Mouse (Mus musculus): ENCODE results near the gene Sec24a. TPM values are rescaled to one million over a fixed set of nuclear protein-coding genes. Genes with fewer than 3 reads are reported as not detected.
A peak's percentile ranks its signal among the peaks of the same experiment; 100 is the strongest.
"Not testable (repeated sequence)": the region's sequence is repeated elsewhere in the genome, so short reads cannot be mapped to it uniquely, and the experiment has no call there.

Gene Sec24a
- total RNA-seq, 2 experiments from 2014 or later = 16.4 to 16.7 TPM

DNA sequence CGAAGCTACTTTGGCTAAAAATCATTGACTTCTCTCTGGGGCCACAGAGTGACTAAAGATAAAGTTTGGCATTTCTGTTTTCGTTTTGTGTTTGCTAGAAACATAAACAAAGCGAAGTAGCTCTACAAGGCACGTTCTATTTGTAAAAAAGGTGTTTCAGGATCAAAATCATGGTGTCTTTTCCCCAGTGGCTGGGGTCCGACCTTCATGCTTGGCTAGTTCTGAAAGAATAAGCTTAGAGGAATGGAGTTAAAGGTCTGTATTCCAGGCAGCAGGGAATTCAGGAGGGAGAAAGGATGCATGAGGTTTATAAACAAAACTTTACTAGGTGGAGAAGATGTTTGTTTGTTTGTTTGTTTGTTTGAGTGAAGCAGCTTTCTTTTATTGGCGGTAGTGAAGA is 74.1 kb downstream of the Sec24a start:
- no peak for DNase-seq
- intact Hi-C loops (cut with DNase I) = no loop called here

DNA sequence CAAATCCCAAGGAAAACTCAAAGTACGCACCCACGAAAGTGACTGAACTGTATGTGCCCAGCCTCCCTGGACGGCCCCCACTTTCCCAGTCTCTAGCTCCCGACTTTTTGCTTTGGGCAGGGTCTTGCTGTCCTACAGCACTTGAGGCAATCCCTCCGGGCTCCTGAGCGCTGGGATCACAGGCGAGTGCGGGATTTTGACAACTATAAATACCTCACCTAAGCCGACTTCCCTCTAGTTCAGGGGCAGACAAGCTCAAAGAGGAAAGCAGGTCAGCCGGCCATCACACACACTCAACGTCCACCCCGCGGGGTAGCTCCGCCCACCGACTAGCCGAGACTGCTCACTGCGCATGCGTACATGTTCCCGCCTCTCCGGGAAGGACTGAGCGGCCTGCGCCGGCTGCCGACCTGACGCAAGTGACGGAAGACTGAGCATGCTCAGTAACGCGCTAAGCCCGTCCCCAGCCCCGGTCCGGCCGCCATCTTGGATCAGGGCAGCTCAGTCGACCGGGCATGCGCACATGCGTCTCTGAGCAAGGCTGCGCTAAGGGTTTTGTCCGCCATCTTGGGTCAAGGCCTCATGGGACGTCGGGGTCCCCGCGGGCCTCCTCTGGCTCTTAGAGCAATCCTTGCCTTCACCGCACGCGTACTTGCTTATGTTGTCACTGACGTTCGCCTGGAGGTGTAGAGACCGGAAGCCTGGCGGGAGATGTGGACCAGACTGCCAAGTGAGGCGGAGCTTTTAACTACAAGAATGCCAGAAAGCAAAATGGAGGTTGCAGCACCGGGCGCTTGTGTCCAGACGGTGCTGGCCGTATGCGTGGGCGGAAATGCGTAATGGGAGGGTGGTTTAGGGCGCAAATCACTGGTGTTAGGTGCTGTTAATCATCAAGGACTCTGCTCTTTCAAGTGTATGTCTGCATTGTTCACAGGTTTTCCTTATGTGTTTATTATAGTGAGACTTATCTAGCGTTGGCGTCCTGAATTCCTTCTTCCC is 74.8 kb downstream of the Sec24a start, which contains the start of gene 0610009B22Rik:
Gene 0610009B22Rik, minus strand, starts transcription at position 545 of the 999 bp plus-strand sequence.
- intact Hi-C loops (cut with DNase I) = no loop called here

DNA sequence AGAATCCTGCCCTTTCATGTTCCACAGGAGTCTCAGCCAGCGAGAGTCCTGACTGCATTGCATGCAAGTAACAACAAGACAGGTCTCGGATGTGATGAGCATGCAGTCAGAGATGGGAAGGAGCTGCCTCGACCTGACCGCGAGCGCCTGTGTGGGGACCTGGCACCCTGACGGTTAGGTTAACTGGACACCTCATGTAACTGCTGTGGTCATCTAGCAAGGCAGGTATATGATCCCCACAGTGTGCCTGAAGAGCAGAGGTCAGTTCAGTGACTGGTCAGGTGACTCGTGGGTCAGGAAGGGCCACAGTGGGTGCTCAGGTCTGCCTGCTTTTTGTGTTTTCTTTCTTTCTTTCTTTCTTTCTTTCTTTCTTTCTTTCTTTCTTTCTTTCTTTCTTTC is 81.5 kb downstream of the Sec24a start:
- intact Hi-C loops (cut with DNase I) = loop anchor here (1.0 to 5.0 kb wide), 3 partner anchors 45 to 140 kb away; partner anchors contain the start of gene Rmnd5b
- DNase-seq = no peak

More for the DNA sequence above, 74.8 kb downstream of the Sec24a start, which contains the start of gene 0610009B22Rik:
- DNase-seq = peak; percentile 98 to 99

DNA sequence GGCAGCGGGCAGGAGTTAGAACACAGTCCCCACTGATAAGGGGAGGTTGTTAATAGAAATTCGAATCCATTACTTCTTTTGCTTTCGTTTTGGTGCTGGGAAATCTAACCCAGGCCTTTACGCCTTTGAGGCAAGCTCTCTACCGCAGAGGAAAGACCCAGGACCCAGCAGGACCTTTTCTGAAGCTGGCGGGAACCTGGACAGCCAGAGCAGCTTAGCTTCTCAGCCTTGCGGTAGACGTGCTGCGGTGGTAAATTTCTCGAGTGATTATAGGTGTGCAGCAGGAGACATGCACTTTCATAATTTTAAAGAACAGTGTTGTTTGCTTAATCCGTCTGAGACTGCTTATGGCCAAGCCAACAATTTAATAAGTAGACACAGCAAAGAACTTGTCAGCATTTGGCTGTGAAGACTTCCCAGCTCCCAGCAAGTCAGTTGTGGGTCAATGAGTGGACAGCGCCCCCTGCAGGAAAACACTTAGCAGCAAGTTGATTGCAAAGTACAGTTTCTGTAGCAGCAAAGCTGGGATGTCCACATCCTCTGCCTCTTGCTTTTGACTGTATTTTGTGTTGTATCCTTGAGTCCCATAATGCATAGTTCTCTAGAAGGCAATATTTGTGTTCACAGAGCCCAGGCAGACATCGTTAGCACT is 82.0 kb downstream of the Sec24a start:
- intact Hi-C loops (cut with DNase I) = loop anchor here (1.0 to 5.0 kb wide), 3 partner anchors 44 to 139 kb away; partner anchors contain the start of gene Rmnd5b
- DNase-seq = peak; percentile 87 to 92

DNA sequence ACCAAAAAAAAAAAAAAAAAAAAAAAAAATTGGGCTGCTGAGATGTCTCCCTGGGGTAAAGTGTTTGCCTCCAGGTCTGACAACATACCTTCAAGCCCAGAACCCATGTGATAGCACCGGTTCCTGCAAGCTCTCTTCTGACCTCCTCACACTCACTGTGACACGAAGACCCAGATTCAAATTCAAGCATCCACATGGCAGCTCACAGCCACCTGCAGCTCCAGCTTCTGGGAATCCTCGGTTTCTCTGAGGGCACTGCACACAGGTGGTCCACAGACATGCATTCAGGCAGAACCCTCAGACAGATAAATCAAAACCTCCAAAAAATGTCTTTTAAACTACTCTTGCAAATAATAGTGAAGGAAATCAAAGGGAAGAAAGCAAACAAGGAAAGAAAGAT is 84.0 kb downstream of the Sec24a start:
- intact Hi-C loops (cut with DNase I) = no loop called here
- DNase-seq = no peak

DNA sequence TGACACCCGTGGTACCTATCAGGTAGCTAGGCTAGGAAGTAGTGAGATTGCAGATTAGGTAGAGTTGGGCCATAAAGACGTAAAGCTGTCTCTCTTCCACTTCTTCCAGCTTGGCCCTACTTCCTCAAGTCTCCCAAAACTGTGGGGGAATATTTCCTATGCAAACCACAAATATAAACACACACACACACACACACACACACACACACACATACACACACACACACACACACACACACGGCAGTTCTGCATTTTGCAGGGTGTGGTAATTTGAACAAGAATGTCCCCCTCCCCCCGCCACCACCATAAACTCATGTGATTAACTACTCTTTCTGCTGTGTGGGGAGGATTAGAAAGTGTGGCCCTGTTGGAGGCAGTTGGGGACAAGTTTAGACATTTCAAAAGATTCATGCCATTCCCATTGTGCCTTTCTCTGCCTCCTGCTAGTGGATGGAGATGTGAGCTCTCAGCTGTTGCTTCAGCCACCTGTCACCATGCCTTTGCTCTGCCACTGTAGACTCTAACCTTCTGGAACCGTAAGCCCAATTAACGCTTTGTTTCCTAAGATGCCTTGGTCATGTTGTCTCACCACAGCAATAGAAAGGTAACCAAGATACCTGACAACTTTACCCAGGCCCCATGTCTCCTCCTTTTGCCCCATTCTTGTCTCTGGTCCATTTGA is 85.6 kb downstream of the Sec24a start:
- DNase-seq = no peak
- intact Hi-C loops (cut with DNase I) = no loop called here

DNA sequence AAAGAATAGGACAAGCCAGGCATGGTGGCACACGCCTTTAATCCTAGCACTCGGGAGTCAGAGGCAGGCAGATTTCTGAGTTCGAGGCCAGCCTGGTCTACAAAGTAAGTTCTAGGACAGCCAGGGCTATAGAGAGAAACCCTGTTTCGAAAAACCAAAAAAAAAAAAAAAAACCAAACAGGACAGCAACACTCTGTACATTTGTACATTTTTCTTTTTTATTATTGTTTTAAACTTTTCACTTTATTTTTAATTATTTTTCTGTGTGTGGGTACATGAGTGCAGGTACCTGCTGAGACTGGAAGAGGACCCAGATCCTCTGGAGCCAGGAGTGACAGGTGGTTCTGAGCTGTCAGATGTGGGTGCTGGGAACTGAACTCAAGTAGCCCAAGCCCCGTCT is 88.0 kb downstream of the Sec24a start:
- intact Hi-C loops (cut with DNase I) = no loop called here
- DNase-seq = no peak

DNA sequence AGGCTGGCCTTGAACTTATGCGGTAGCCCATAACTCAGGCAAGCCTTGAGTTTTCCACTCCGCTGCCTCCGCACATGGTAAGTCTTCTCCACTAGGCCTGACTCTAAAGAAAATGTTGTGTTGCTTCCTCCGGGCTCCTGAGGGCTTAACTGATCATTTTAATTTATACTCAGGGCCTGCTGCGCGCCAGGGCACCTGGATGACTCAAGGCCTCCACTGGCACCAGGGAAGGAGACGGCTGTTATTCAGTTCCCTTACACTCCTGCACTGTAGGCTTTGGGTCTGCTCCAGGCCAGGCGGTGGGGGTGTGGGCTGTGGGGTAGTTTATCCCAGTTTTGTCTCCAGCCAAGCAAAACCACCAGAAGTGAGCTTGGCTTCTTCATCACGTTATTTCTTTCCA is 90.1 kb downstream of the Sec24a start:
- DNase-seq = no peak
- intact Hi-C loops (cut with DNase I) = no loop called here

DNA sequence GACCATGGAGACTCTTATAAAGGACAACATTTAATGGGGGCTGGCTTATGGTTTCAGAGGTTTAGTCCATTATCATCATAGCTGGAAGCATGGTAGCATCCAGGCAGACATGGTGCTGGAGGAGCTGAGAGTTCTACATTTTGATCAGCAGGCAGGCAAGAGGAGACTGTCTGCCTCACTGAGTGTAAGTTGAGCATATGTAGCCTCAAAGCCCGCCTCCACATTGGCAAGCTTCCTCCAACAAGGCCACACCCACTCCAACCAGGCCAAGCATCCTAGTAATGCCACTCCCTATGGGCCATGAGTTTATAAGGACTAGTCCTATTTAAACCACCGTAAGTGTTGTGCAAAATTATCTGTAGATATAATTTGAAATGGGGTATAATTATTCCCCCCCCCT is 92.1 kb downstream of the Sec24a start:
- DNase-seq = no peak
- intact Hi-C loops (cut with DNase I) = loop anchor here (2.0 kb wide), 1 partner anchor 15 kb away; no protein-coding TSS in a partner anchor

DNA sequence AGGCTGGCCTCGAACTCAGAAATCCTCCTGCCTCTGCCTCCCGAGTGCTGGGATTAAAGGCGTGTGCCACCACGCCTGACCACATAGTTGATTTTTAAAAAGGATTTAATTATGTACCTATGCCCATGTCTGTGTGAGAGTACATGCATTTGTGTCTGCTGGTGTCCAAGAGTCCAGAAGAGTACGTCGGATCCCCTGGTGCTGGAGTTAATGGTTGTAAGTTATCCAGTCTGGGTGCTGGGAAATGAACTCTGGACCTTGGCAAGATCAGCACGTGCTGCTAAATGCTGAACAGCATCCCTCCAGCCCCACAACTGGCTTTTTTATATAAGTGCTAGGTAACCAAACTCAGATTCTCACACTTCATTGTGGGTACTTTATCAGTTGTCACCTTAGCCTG is 92.6 kb downstream of the Sec24a start:
- intact Hi-C loops (cut with DNase I) = loop anchor here (2.0 kb wide), 1 partner anchor 14 kb away; no protein-coding TSS in a partner anchor

DNA sequence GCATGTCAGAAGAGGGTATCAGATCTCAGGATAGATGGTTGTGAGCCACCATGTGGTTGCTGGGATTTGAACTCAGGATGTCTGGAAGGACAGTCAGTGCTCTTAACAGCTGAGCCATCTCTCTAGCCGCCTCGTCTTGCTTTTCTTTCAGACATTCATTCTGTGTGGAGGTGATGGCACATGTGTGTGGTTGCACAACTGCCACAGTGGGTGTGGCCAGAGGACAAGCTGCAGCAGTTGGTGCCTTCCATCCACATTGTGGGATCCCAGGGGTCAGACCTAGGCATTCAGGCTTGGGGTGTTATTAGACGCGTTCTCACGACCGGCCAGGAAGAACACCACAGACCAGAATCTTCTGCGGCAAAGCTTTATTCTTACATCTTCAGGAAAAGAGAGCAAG is 98.7 kb downstream of the Sec24a start:
- intact Hi-C loops (cut with DNase I); DNase-seq: not testable (repeated sequence)

More for the DNA sequence above, 92.6 kb downstream of the Sec24a start:
- no peak for DNase-seq

DNA sequence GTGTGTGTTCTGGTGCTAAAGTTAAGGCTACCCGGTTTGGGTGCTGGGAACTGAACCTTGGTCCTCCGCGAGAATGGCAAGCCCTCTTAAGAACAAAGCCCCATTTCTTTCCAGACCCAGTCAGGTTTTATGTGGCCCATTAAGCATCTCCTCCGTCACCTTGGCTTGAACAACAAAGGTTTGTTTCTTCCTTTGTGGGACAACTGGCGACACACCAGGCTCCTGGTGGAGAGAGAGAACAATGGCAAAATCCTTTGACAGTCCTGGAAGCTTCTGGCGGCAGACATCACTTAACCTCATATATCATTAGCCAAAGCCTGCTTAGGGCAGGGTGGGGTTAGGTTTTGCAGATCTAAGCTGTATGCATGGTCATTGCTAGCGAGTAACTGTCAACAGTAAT is 100.8 kb downstream of the Sec24a start:
- intact Hi-C loops (cut with DNase I) = no loop called here
- no peak for DNase-seq

DNA sequence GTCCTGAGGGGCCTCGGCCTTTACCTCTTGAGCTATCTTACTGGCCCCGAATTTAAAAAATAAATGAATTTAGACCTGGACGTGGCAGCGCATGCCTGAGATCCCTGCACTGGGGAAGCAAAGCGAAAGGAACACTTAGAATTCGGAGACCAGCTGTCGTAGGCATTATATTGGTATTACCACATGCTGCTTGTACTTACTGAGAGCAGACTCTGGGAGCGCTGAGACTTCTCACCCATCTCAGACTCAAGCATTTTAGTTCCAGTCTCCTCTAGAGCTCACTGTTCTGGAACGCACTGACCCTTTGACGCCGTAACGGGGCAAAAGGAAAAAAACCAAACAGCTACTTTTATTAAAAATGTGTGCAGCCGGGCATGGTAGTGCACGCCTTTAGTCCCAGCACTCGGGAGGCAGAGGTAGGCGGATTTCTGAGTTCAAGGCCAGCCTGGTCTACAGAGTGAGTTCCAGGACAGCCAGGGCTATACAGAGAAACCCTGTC is 101.5 kb downstream of the Sec24a start:
- no peak for DNase-seq
- intact Hi-C loops (cut with DNase I) = no loop called here

DNA sequence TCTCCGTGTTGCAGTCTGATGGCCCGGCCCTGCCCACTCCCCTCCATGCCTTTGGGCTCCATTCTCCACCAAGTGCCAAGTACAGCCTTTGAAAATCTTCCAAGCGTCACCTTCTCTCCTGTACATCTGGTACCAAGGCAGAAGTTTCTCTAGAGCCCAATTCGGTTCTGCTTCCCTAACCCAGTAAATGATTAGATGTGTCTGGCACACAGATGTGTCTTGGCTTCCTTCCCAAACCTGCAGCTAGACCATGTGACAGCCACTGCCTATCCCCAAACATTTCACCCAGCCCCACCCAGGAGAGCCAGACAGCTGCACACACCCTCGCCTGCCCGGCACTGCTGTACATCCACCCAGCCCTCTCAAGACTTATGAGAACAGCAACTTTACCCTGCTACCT is 104.7 kb downstream of the Sec24a start:
- intact Hi-C loops (cut with DNase I) = no loop called here
- peak in 1 of 2 experiments; percentile 26 for DNase-seq

DNA sequence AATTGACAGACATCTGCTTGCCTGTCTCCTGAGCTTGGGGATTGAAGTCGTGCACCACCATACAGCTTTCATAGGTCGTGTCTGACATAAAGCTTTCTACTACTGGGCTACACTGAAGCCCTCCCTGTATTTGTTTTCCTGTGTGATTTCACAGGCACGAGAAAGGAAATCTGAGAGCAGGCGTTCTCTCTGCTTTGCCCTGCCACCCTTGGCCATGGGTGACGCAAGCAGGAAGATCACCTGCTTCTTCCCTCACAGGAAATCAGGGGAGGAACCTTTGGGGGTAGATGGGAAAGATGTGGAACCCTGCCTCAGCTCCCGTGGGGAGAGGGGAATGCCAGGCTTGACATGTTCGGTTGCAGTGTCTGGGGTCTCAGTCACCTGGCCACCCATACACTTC is 105.1 kb downstream of the Sec24a start:
- intact Hi-C loops (cut with DNase I) = no loop called here
- DNase-seq = no peak

DNA sequence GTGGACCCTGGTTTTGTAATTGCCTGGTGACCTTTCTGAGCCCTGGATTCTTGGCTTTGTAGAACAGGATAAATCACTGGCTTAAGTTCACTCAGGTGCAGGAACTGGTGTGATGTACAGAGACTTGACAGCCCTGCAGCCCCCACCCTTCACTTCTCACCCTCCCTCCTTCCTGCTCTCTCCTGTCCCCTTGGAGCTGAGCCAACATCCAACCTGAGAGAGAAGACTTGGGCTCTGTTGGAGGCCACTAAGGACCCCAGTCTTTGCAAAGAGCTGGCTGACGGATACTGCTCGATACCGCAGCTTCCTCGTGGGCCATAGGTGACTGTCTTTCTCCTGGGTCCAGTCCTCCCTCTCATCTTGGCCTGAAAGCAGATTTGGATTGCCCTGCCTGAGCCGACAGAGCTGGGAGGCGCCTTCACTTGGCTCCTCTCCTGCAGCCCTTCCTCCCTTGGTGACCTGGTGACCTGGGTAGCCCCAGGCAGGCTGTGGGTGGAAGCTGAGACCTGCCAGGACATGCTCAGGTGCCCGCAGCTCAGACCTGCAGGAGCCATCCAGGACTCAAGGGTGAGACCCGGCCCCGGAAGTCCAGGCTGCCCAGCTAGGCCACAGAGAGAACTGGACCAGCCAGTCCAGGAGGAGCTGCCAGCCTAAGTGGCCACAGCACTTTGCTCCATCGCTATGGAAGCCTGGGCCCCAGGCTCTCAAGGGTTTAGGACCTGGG is 106.5 kb downstream of the Sec24a start:
- no peak for DNase-seq
- intact Hi-C loops (cut with DNase I) = loop anchor here (2.0 kb wide), 1 partner anchor 14 kb away; no protein-coding TSS in a partner anchor

DNA sequence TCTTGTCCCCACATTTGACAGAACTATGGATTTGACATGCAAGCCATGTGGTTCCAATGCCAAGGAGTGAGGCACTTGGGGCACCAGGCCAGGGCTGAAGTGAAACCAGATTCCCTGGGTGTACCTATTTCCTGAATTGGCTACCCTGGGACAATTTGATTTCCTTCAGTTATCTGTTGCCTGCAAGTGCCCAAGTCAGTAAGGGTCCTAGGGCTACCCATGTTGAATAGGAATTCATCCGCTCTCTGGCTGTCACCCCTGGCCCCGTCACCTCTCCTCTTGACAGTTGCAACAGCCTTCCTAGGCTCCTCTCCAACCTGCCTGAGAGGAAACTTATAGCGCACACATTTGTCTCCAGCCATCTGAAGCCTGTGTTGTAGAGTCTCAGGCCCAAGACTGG is 108.5 kb downstream of the Sec24a start:
- intact Hi-C loops (cut with DNase I) = no loop called here
- DNase-seq = no peak

DNA sequence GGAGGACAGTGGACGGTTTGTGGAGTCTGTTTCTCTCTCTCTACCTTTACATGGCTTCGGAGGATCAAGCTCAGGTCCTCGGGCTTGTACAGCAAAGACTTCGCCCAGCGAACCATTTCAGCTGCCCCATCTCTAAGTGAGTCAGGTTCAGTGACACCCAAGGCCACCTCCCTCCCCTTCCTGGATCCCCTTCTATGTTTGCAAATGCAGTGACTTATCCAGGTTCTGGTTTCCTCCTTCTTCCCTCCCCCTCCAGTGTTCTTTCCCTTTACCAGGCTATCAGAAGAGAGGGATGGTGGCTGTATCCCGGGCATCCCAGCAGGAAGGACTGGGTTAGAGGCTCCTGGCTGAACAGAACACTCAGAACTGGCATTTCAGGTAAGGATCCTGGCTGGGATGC is 109.7 kb downstream of the Sec24a start:
- intact Hi-C loops (cut with DNase I) = no loop called here
- no peak for DNase-seq

DNA sequence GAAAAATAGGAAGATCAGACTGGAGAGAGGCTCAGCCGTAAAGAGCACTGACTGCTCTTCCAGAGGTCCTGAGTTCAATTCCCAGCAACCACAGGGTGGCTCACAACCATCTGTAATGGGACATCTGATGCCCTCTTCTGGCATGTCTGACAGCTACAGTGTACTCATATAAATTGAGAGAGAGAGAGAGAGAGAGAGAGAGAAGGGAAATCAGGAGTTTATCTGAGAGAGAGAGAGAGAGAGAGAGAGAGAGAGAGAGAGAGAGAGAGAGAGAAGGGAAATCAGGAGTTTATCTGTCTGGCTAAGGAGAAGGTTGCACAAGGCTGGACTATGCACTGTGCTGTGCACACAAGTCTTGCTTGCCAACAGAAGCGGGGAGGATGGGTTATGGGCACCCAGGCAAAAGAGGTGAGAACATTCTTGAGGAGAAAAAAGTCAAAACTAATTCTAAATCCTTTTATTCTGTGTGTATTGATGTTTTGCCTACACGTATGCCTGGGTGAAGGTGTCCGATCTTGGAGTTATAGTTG is 110.5 kb downstream of the Sec24a start:
- intact Hi-C loops (cut with DNase I) = no loop called here
- no peak for DNase-seq
